Mouse (Mus musculus) G1E (cell line): ENCODE results near the gene S1pr5. TPM values are rescaled to one million over a fixed set of nuclear protein-coding genes. Genes with fewer than 3 reads are reported as not detected.
"Not testable (repeated sequence)": the region's sequence is repeated elsewhere in the genome, so short reads cannot be mapped to it uniquely, and the experiment has no call there.

Source experiments
- ATAC-seq: 2 replicates; pipeline ENCODE4 v1.8.0; 2016; ENCODE audit warnings: mild to moderate bottlenecking; ENCODE audit not compliant: insufficient number of reproducible peaks, poor library complexity, low FRiP score, severe bottlenecking; ENCODE audit errors: extremely low read depth
- DNase-seq: peaks from one replicate; pipeline ENCODE4 v3.0.0; 2012; ENCODE audit warnings: low spot score
- H3K27me3 ChIP-seq: 2 replicates; pipeline ENCODE4 v1.6.1; 2012; ENCODE audit warnings: mild to moderate bottlenecking, low read length, inconsistent platforms; ENCODE audit not compliant: insufficient read depth
- H3K36me3 ChIP-seq: replicated peaks from 2 replicates; pipeline ENCODE3; 2012; ENCODE audit warnings: mild to moderate bottlenecking, inconsistent platforms
- H3K4me1 ChIP-seq: 2 replicates; pipeline ENCODE4 v1.6.1; 2012; ENCODE audit warnings: low read depth, low read length, inconsistent platforms, mixed read lengths; ENCODE audit not compliant: insufficient read depth
- H3K4me3 ChIP-seq: 2 replicates; pipeline ENCODE4 v1.5.1; 2012; ENCODE audit warnings: low read depth, mild to moderate bottlenecking, inconsistent platforms, low read length, moderate library complexity, mixed read lengths
- H3K9me3 ChIP-seq: replicated peaks from 2 replicates; pipeline ENCODE4 v1.6.1; 2012; ENCODE audit warnings: inconsistent platforms
- CTCF ChIP-seq: IDR thresholded peaks from 2 replicates; pipeline ENCODE4 v1.5.1; 2012; ENCODE audit warnings: low read depth, low read length, inconsistent platforms, mixed read lengths
- GATA1 ChIP-seq: IDR thresholded peaks from 2 replicates; pipeline ENCODE4 v1.6.1; 2012; ENCODE audit warnings: borderline replicate concordance, low read length, inconsistent platforms, mixed read lengths
- GATA2 ChIP-seq: IDR thresholded peaks from 2 replicates; pipeline ENCODE4 v1.6.1; 2012; ENCODE audit warnings: low read depth, low read length, inconsistent platforms, borderline replicate concordance
- POLR2AphosphoS5 ChIP-seq: IDR thresholded peaks from 2 replicates; pipeline ENCODE4 v1.6.1; 2012; ENCODE audit warnings: low read depth, low read length, inconsistent platforms; ENCODE audit not compliant: insufficient replicate concordance
- TAL1 ChIP-seq: conservative IDR thresholded peaks from 2 replicates; pipeline ENCODE4 v1.6.1; 2012; ENCODE audit warnings: low read depth, low read length, inconsistent platforms, mixed read lengths
- polyA plus RNA-seq: library from polyadenylated mRNA; stranded (reverse); fragments of >175 nt; gene quantifications from 2 replicates; pipeline ENCODE4 v1.2.3, GENCODE M21; 2012
- total RNA-seq, 2 experiments: library from RNA; stranded (forward) in 1 of 2; stranded (reverse) in 1 of 2; fragments of 200-1000 nt in 1 of 2; fragments of >200 nt in 1 of 2; fragmentation: Nextera tagmentation in 1 of 2; gene quantifications; 2 replicates each; pipeline ENCODE4 v1.2.3; 2014 to 2017

S1pr5 gene
- total and polyA plus RNA-seq, 3 experiments = 0.11 TPM; not detected in 2

DNA sequence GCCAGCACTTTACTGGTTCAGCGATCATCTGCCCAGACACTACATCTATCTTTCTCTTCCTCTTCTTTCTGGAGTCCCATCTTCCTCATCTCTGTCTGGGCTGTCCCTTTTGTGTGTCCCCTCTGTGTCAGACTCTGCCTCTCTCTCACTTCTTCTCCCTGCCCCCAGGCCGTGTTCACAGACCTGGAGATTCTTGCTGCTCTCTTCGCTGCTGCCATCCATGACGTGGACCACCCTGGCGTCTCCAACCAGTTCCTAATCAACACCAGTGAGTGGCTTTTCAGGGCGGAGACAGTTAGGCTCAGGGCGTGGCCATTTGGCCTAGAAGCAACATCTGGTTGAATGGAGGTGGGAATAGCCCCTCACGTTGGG, 44.1 kb downstream of the S1pr5 start:
- ATAC-seq (no peak), DNase-seq (no peak)
- TF ChIP-seq GATA1 (no peak), GATA2 (no peak), POLR2AphosphoS5 (no peak), CTCF (no peak), TAL1 (no peak)
- peaks cover 11% of the 10 kb centered on the region for H3K4me1 ChIP-seq
- peaks cover 12% of the 10 kb centered on the region; the same call in 1 of the 2 replicates for H3K27me3 ChIP-seq
- H3K36me3 ChIP-seq = peaks cover 6% of the 10 kb centered on the region
- no peaks in the 10 kb centered on the region for H3K9me3 ChIP-seq
- H3K4me3 ChIP-seq = no peak overlapping the region

DNA sequence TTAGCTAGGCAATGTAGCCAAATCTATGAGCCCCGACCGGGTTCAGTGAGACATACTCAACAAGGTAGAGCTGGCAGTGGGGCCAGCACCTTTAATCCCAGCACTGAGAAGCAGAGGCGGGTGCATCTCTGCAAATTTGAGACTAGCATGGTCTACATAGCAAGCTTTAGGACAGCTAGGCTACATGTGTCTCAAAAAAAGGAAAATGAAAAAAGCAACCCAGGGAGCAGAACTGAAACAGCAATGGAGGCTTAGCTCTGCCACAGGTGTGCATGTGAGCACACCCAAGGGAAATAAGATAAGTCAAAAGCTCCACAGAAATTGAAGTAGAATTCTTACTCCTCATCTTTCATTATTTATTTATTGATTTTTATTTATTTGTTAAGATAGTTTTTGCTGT, 49.3 kb downstream of the S1pr5 start:
- Histone ChIP-seq H3K36me3 (no peaks in the 10 kb centered on the region), H3K4me3 (no peak overlapping the region), H3K27me3 (peaks cover 21% of the 10 kb centered on the region), H3K9me3 (no peaks in the 10 kb centered on the region), H3K4me1 (peaks cover 17% of the 10 kb centered on the region)
- no peak for TF ChIP-seq GATA1
- TF ChIP-seq CTCF = no peak
- no peak for TF ChIP-seq GATA2
- no peak for TF ChIP-seq POLR2AphosphoS5
- no peak for DNase-seq
- ATAC-seq = no peak

GRCm38 (mm10) chr9:21197981-21198380, 50.3 kb downstream of the S1pr5 start:
- Histone ChIP-seq H3K4me1 (peaks cover 17% of the 10 kb centered on the region), H3K36me3 (no peaks in the 10 kb centered on the region)
- no peak for ATAC-seq

GRCm38 (mm10) chr9:21196521-21197433, 51.5 kb downstream of the S1pr5 start:
- no peak for TF ChIP-seq GATA2
- Histone ChIP-seq H3K4me3 (no peak overlapping the region), H3K27me3 (peaks cover 19% of the 10 kb centered on the region), H3K9me3 (no peaks in the 10 kb centered on the region), H3K36me3 (no peaks in the 10 kb centered on the region), H3K4me1 (peaks cover 17% of the 10 kb centered on the region)
- ATAC-seq (no peak), DNase-seq (no peak)

More at GRCm38 (mm10) chr9:21197981-21198380, 50.3 kb downstream of the S1pr5 start:
- no peak for DNase-seq
- TF ChIP-seq GATA1 (no peak), GATA2 (no peak), CTCF (no peak), TAL1 (no peak), POLR2AphosphoS5 (no peak)
- no peak overlapping the region for H3K4me3 ChIP-seq
- H3K9me3 ChIP-seq = no peaks in the 10 kb centered on the region
- peaks cover 16% of the 10 kb centered on the region for H3K27me3 ChIP-seq

- not testable (repeated sequence) for H3K9me3 ChIP-seq, H3K36me3 ChIP-seq, ATAC-seq, H3K4me3 ChIP-seq, DNase-seq
- H3K27me3 ChIP-seq = peaks cover 22% of the 10 kb centered on the region
- peaks cover 17% of the 10 kb centered on the region for H3K4me1 ChIP-seq
These were observed 52.3 kb downstream of the S1pr5 start for GRCm38 (mm10) chr9:21195736-21196505.

GRCm38 (mm10) chr9:21194787-21195493, 53.3 kb downstream of the S1pr5 start:
- H3K27me3 ChIP-seq = peaks cover 22% of the 10 kb centered on the region
- no peaks in the 10 kb centered on the region for H3K9me3 ChIP-seq
- H3K4me1 ChIP-seq = peaks cover 17% of the 10 kb centered on the region
- no peak overlapping the region for H3K4me3 ChIP-seq
- no peaks in the 10 kb centered on the region for H3K36me3 ChIP-seq
- DNase-seq (peak; percentile 66), ATAC-seq (peak; percentile 26; the same call in 1 of the 2 replicates)
- TF ChIP-seq GATA2 = no peak
- TF ChIP-seq TAL1 = no peak
- TF ChIP-seq POLR2AphosphoS5 = no peak
- no peak for TF ChIP-seq GATA1
- no peak for TF ChIP-seq CTCF
